Mouse (Mus musculus): ENCODE results near the gene Pou2af1. TPM values are rescaled to one million over a fixed set of nuclear protein-coding genes. Genes with fewer than 3 reads are reported as not detected.

The Pou2af1 gene
- polyA plus RNA-seq, 1 experiment from 2014 or later: not detected

DNA sequence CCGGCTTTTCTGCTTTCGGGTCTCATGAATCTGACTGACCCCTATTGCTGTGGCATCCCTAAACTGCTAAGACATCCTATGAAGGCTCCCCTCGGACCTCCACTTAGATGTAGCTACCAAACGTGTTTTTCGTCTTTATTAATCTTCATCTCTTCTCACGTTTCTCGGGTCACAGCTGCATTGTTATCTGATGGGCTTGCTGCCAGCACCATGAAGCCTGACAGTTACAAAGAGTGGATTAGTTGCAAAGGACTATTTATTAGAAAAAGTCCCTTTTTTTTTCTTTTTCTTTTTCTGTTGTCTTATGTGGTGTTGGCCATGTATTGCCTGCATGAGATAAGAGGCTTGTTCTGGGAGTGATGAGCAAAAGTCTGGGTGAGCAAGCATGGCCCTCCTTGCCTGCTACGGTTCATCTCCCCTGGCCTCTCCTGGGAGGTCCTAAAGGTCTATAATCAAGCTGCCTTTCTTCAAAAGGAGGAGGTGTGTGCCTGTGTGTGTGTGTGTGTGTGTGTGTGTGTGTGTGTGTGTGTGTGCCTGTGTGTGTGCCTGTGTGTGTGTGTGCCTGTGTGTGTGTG, 38.5 kb upstream of the Pou2af1 start:
- DNase-seq (ENCODE audit: low spot score) (peak; percentile 18), ATAC-seq (replicated peaks; ENCODE audit: insufficient number of reproducible peaks, low FRiP score, low TSS enrichment, low read depth) (no peak)
- H3K4me1 ChIP-seq (ENCODE audit: control insufficient read depth, insufficient read depth, low read length): no peaks in the 10 kb centered on the region
- no peaks in the 10 kb centered on the region for H3K27me3 ChIP-seq (ENCODE audit: control insufficient read depth, insufficient read depth, low read length)
- H3K9ac ChIP-seq (replicated peaks; ENCODE audit: low read length): no peak overlapping the region
- no peaks in the 10 kb centered on the region for H3K9me3 ChIP-seq (replicated peaks; ENCODE audit: control insufficient read depth, low read length)
- H3K27ac ChIP-seq (replicated peaks; ENCODE audit: low read depth, low read length): no peak overlapping the region
- WGBS: 65% methylated on average over 8 of the region's 8 CpGs
- H3K36me3 ChIP-seq (replicated peaks; ENCODE audit: control insufficient read depth, insufficient read depth, low read depth, low read length): no peaks in the 10 kb centered on the region
- H3K4me3 ChIP-seq (ENCODE audit: low read depth, low read length): no peak overlapping the region
- H3K4me2 ChIP-seq (ENCODE audit: low read depth, low read length): no peak overlapping the region

DNA sequence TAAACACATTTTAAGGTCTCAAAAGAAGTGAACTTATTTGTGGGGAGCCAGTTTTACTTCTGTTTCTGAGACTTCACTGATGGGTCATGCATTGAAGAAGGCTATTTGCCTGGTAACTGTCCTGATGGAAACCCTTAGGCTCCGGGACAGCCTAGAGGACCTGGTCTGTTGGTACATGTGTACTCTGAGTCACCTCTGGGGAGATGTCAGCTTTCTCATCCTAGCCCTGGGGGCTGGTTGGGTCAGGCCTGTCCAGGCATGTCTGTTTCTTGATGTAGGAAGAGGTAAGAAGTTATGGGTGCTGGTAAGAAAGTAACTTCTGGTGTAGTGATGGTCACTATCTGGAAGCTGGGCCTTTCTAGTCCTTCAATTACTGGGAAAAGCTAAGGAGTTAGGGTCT, 37.8 kb upstream of the Pou2af1 start:
- Histone ChIP-seq H3K36me3 (replicated peaks; ENCODE audit: control insufficient read depth, insufficient read depth, low read depth, low read length) (no peaks in the 10 kb centered on the region), H3K4me3 (ENCODE audit: low read depth, low read length) (no peak overlapping the region), H3K27ac (replicated peaks; ENCODE audit: low read depth, low read length) (no peak overlapping the region), H3K27me3 (ENCODE audit: control insufficient read depth, insufficient read depth, low read length) (no peaks in the 10 kb centered on the region), H3K9ac (replicated peaks; ENCODE audit: low read length) (no peak overlapping the region), H3K9me3 (replicated peaks; ENCODE audit: control insufficient read depth, low read length) (no peaks in the 10 kb centered on the region), H3K4me2 (ENCODE audit: low read depth, low read length) (no peak overlapping the region), H3K4me1 (ENCODE audit: control insufficient read depth, insufficient read depth, low read length) (no peaks in the 10 kb centered on the region)
- DNase-seq (ENCODE audit: low spot score): no peak
- WGBS: 89% methylated on average over 1 of the region's 1 CpGs
- no peak for ATAC-seq (replicated peaks; ENCODE audit: insufficient number of reproducible peaks, low FRiP score, low TSS enrichment, low read depth)

DNA sequence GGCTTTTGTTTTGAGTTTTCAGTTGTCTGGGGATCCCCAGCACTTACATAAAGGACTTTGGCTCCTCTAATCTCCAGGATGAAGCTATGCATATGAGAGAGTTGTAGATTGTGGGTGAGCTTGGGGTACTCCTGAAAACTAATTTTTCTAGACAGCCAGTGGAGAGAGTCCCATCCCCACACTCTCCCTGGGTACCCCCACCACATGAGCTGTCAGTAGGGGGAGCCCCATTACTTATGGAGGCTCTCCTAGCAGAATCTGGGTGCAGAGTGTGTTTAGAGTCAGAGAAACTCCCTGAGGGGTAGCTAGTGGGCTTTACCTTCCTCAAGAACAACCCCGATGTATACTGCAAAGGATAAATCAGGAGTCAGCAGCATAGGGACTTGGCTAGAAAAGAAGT, 35.2 kb upstream of the Pou2af1 start:
- no peak for ATAC-seq (replicated peaks; ENCODE audit: insufficient number of reproducible peaks, low FRiP score, low TSS enrichment, low read depth)
- 93% methylated on average over 1 of the region's 1 CpGs for WGBS
- no peak for DNase-seq (ENCODE audit: low spot score)
- Histone ChIP-seq H3K9me3 (replicated peaks; ENCODE audit: control insufficient read depth, low read length) (no peaks in the 10 kb centered on the region), H3K4me2 (ENCODE audit: low read depth, low read length) (no peak overlapping the region), H3K36me3 (replicated peaks; ENCODE audit: control insufficient read depth, insufficient read depth, low read depth, low read length) (no peaks in the 10 kb centered on the region), H3K4me3 (ENCODE audit: low read depth, low read length) (no peak overlapping the region), H3K9ac (replicated peaks; ENCODE audit: low read length) (no peak overlapping the region), H3K4me1 (ENCODE audit: control insufficient read depth, insufficient read depth, low read length) (no peaks in the 10 kb centered on the region), H3K27ac (replicated peaks; ENCODE audit: low read depth, low read length) (no peak overlapping the region), H3K27me3 (ENCODE audit: control insufficient read depth, insufficient read depth, low read length) (no peaks in the 10 kb centered on the region)

DNA sequence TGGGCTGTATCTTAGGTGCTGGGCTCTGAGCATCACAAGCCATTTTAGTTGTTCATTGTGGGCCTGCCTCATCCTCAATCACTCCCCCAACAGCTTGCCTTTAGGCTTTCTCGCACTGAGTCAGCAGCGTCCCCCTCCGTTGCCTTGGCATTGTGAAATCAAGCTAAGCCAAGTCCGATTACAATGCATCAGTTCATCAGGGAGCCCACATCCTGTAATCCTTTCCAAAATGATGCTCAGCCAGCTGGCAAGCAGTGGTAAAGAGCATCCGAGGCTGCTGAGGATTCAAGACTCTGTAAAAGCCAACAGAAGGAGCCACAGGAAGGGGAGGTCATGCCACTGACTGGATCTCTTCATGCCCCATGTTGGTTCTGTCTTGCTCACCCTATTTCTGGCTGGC, 32.9 kb upstream of the Pou2af1 start:
- Histone ChIP-seq H3K4me1 (ENCODE audit: control insufficient read depth, insufficient read depth, low read length) (no peaks in the 10 kb centered on the region), H3K4me2 (ENCODE audit: low read depth, low read length) (no peak overlapping the region), H3K9me3 (replicated peaks; ENCODE audit: control insufficient read depth, low read length) (no peaks in the 10 kb centered on the region), H3K4me3 (ENCODE audit: low read depth, low read length) (no peak overlapping the region), H3K27ac (replicated peaks; ENCODE audit: low read depth, low read length) (no peak overlapping the region), H3K36me3 (replicated peaks; ENCODE audit: control insufficient read depth, insufficient read depth, low read depth, low read length) (no peaks in the 10 kb centered on the region), H3K27me3 (ENCODE audit: control insufficient read depth, insufficient read depth, low read length) (no peaks in the 10 kb centered on the region), H3K9ac (replicated peaks; ENCODE audit: low read length) (no peak overlapping the region)
- DNase-seq (ENCODE audit: low spot score) (no peak), ATAC-seq (replicated peaks; ENCODE audit: insufficient number of reproducible peaks, low FRiP score, low TSS enrichment, low read depth) (no peak)
- WGBS: 75% methylated on average over 5 of the region's 5 CpGs

DNA sequence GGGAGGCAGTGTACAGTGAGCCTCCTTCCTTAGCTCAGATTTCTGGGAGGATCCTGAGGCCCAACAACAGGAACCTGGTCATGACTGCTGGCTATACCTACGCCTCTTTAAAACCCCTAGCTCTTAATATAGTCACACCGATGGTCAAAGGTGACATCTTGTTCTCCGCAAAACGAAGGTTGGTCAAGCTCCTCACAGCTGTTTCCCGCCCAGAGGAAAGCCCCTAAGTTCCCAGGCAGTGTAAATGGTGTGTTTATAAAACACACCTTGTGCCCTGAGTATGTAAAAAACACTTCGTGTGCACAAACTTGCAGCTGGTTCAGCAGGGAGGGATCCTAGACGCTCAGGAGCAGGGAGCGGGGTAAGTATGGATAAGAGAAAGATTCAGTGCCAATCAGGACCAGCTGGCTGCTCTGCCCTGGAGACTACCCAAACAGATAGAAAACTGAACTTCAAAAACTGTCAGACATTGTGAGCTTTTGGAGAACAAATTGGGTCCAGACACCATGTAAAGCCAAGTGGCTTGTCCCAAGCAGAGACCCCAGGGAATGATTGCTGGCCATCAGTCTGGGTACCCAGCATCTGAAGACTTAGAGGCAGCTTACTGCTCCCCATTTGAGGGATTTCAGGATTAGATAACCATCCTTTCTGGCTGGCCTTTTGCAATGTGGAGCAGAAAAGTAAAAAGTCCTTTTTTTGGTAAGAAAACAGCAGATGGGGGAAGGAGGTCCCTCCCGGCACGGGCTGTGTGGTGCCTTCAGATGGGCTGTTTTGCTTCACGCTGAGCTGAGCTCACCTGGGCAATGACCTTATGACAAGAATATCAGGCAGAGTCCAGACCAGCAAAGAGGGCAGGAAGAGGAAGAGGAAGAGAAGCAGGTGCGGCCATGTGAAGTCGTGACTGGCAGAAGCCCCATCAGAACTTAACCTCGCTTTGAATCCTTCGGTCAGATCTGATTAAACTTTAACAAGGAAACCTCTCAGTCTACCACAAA, 30.5 kb upstream of the Pou2af1 start:
- WGBS: 81% methylated on average over 15 of the region's 15 CpGs
- no peak for ATAC-seq (replicated peaks; ENCODE audit: insufficient number of reproducible peaks, low FRiP score, low TSS enrichment, low read depth)
- Histone ChIP-seq H3K9ac (replicated peaks; ENCODE audit: low read length) (no peak overlapping the region), H3K4me3 (ENCODE audit: low read depth, low read length) (no peak overlapping the region), H3K27me3 (ENCODE audit: control insufficient read depth, insufficient read depth, low read length) (no peaks in the 10 kb centered on the region), H3K27ac (replicated peaks; ENCODE audit: low read depth, low read length) (no peak overlapping the region), H3K36me3 (replicated peaks; ENCODE audit: control insufficient read depth, insufficient read depth, low read depth, low read length) (no peaks in the 10 kb centered on the region), H3K4me2 (ENCODE audit: low read depth, low read length) (no peak overlapping the region), H3K4me1 (ENCODE audit: control insufficient read depth, insufficient read depth, low read length) (no peaks in the 10 kb centered on the region), H3K9me3 (replicated peaks; ENCODE audit: control insufficient read depth, low read length) (no peaks in the 10 kb centered on the region)
- no peak for DNase-seq (ENCODE audit: low spot score)

GRCm38 (mm10) chr9:51185386-51185785, 28.1 kb upstream of the Pou2af1 start:
- H3K4me2 ChIP-seq (ENCODE audit: low read depth, low read length): no peak overlapping the region
- no peaks in the 10 kb centered on the region for H3K27me3 ChIP-seq (ENCODE audit: control insufficient read depth, insufficient read depth, low read length)
- H3K27ac ChIP-seq (replicated peaks; ENCODE audit: low read depth, low read length): no peak overlapping the region
- no peak overlapping the region for H3K4me3 ChIP-seq (ENCODE audit: low read depth, low read length)
- WGBS: 73% methylated on average over 4 of the region's 4 CpGs
- H3K9ac ChIP-seq (replicated peaks; ENCODE audit: low read length): no peak overlapping the region
- no peaks in the 10 kb centered on the region for H3K36me3 ChIP-seq (replicated peaks; ENCODE audit: control insufficient read depth, insufficient read depth, low read depth, low read length)
- ATAC-seq (replicated peaks; ENCODE audit: insufficient number of reproducible peaks, low FRiP score, low TSS enrichment, low read depth): no peak
- H3K4me1 ChIP-seq (ENCODE audit: control insufficient read depth, insufficient read depth, low read length): no peaks in the 10 kb centered on the region
- H3K9me3 ChIP-seq (replicated peaks; ENCODE audit: control insufficient read depth, low read length): no peaks in the 10 kb centered on the region
- no peak for DNase-seq (ENCODE audit: low spot score)

- no peak overlapping the region for H3K27ac ChIP-seq (replicated peaks; ENCODE audit: low read depth, low read length)
- WGBS: 80% methylated on average over 5 of the region's 5 CpGs
- H3K4me2 ChIP-seq (ENCODE audit: low read depth, low read length): no peak overlapping the region
- no peak for DNase-seq (ENCODE audit: low spot score)
- H3K4me1 ChIP-seq (ENCODE audit: control insufficient read depth, insufficient read depth, low read length): no peaks in the 10 kb centered on the region
- H3K27me3 ChIP-seq (ENCODE audit: control insufficient read depth, insufficient read depth, low read length): no peaks in the 10 kb centered on the region
- H3K9ac ChIP-seq (replicated peaks; ENCODE audit: low read length): no peak overlapping the region
- H3K9me3 ChIP-seq (replicated peaks; ENCODE audit: control insufficient read depth, low read length): no peaks in the 10 kb centered on the region
- H3K36me3 ChIP-seq (replicated peaks; ENCODE audit: control insufficient read depth, insufficient read depth, low read depth, low read length): no peaks in the 10 kb centered on the region
- H3K4me3 ChIP-seq (ENCODE audit: low read depth, low read length): no peak overlapping the region
- no peak for ATAC-seq (replicated peaks; ENCODE audit: insufficient number of reproducible peaks, low FRiP score, low TSS enrichment, low read depth)
These were observed 27.6 kb upstream of the Pou2af1 start for GRCm38 (mm10) chr9:51185871-51186270.

DNA sequence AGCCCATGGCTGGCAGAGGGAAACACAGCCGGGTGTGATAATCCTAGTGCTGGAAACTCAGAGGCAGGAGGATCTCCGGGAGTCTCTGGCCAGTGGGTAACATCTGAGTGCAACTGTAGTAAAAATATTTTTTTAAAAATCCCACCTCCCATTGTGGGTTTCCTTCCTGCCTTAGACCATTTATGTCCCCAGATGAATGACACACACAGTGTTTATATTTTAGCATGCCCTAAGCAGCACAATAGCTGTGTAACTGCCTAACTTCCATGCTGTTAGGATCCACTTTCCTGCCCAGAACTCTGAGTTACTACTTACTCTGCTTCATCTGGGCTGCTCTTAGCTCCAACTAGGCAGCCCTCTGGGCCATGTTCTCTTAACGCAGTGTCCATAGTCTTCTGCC, 22.9 kb upstream of the Pou2af1 start:
- 87% methylated on average over 3 of the region's 3 CpGs for WGBS

More for the DNA sequence above, 22.9 kb upstream of the Pou2af1 start:
- ATAC-seq (replicated peaks; ENCODE audit: insufficient number of reproducible peaks, low FRiP score, low TSS enrichment, low read depth) (no peak), DNase-seq (ENCODE audit: low spot score) (no peak)
- Histone ChIP-seq H3K9me3 (replicated peaks; ENCODE audit: control insufficient read depth, low read length) (no peaks in the 10 kb centered on the region), H3K36me3 (replicated peaks; ENCODE audit: control insufficient read depth, insufficient read depth, low read depth, low read length) (no peaks in the 10 kb centered on the region), H3K9ac (replicated peaks; ENCODE audit: low read length) (no peak overlapping the region), H3K27ac (replicated peaks; ENCODE audit: low read depth, low read length) (no peak overlapping the region), H3K27me3 (ENCODE audit: control insufficient read depth, insufficient read depth, low read length) (no peaks in the 10 kb centered on the region), H3K4me1 (ENCODE audit: control insufficient read depth, insufficient read depth, low read length) (no peaks in the 10 kb centered on the region), H3K4me3 (ENCODE audit: low read depth, low read length) (no peak overlapping the region), H3K4me2 (ENCODE audit: low read depth, low read length) (no peak overlapping the region)

Data from embryonic facial prominence, embryonic 11.5 days (tissue).